Mouse (Mus musculus): ENCODE data around the gene Ap1s3.
"Not testable (repeated sequence)": the region's sequence is repeated elsewhere in the genome, so short reads cannot be mapped to it uniquely, and the experiment has no call there.

The Ap1s3 gene

DNA sequence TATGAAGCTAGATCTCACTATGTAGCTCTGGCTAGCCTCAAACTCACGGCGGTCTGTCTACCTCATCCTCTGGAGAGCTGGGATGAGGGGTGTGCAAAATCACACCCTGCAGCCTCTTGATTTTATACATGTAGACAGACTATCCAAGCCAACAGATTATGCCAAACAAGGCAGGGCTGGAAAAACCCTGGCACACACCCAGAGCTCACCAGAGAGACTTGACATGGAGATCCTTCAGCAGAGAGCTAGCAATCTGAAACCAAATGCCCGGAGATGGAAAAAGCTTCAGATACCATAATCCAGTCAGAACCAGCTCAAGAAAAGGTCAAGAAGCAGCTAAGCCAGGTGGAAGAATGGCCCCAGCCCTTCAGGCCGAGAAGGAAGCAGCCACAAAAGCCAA lies 6.9 kb downstream of the Ap1s3 start:
- no peak for DNase-seq

DNA sequence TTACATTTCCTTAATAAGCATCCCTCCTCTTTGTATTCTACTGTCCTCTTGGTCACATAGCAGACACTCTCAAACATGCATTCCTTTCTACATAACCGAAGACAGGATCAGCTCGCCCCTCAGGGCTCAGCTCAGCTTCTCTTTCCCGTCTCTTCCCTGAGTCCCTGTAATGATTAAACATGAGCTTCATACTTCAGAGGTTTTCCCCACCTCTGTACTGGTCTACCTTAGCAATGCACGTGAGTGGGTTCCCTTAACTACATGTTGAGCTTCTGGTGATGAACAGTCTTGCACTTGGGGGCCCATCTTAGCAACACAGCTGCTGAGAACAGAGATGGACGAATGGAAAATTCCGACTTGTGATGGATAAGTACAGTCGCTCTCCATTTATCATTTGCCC lies 12.2 kb downstream of the Ap1s3 start:
- no peak for DNase-seq

DNA sequence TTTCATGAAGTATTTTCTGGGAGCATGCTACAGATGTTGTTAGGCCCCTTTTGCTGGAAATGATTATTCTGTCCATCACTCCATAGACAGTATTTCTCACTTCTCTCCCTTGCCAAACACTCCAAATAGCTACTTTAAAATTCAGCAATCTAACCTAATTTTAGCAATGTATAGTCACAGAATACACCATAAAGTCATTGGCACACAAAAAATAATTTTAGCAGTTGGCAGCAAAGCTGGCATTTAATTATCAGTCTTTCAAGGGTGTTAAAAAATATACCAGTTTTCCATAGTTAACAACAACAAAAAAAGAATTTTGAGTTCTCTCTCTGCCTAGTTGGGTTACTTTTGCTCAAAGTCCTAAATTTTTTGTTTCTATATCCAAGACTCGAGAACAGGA lies 14.4 kb downstream of the Ap1s3 start:
- no peak for DNase-seq

- no peak for DNase-seq
Measured at GRCm38 (mm10) chr1:79655819-79656555, 15.8 kb downstream of the Ap1s3 start.

GRCm38 (mm10) chr1:79654948-79655347 lies 16.8 kb downstream of the Ap1s3 start:
- DNase-seq, result no peak

- no peak for DNase-seq
Measured at GRCm38 (mm10) chr1:79643411-79644110, 28.2 kb downstream of the Ap1s3 start.

DNA sequence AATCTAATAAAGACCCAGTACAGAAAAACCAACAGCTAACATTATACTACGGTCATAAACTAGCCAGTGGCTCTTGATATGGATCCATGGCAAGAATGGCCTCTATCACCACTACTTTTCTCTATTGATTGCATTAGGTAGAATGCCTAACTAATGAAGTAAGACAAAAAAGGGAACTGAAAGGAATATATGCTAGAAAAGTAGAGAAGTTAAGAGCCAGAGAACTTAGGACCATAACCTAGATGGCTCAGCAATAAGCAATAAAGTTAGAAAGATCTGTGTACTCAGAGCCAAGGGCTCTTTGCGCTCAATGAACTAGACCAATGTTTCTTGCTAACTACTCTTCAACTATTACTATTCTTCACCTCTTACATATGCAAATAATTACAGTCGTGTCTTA lies 29.1 kb downstream of the Ap1s3 start:
- no peak for DNase-seq

DNA sequence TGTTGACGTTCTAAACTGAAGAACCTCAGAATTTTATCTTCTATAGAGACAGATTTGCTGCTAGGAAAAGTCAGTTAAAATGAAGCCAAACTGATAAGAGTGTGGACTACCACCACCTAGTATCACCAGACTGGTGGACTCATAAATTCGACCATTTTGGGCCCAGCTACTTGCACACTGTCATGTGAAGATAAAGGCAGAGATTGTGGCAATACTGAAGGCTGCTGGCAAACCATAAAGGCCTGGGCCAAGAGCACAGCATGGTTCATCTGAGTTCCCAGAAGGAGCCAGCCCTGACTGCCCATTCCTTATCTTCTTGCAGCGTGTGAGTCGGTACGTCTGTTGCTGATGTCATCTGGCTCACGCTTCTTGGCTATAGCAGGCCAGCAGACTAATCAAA lies 30.4 kb downstream of the Ap1s3 start:
- DNase-seq, result peak; percentile 23

- DNase-seq, result peak; percentile 22
Measured at GRCm38 (mm10) chr1:79640151-79640550, 31.6 kb downstream of the Ap1s3 start.

DNA sequence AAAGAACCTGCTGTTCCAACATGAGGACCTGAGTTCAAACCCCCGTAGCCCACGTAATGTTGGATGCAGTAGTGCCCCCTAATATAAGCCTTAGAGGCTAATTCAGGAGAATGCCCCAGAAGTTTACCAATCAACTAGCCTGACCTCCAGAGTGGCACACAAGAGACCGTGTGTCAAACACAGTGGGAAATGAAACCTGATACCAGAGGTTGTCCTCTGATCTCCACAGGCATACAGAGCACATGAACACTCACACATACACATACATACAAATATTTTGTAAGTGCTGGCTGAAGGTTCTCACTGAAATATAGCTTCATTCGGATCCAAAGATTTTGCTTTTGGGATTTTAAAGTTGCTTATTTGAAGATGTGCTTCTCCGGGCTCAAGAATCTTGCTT lies 32.1 kb downstream of the Ap1s3 start:
- no peak for DNase-seq

GRCm38 (mm10) chr1:79639107-79639506 lies 32.7 kb downstream of the Ap1s3 start:
- DNase-seq, result no peak

- DNase-seq, result no peak
Measured at GRCm38 (mm10) chr1:79637768-79638167, 34.0 kb downstream of the Ap1s3 start.

DNA sequence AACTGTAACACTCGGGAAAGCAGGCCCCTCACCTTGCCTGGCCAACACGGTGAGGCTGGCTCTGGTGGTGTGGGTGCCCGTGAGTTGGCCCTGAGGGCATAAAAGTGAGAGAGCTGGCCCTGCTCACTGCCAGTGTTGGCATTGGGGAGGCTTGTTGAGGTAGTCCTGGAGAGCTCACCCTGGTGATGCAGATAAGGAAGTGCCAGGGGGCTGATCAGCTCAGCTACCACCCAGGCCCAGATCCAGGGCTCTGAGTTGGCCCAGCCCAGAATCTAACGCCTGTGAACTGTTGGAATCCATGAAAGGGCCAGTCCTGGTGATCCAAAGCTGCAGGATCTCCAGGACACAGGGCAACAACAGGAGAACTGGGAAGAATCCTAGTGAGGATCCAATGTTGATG lies 40.3 kb downstream of the Ap1s3 start:
- no peak for DNase-seq

DNA sequence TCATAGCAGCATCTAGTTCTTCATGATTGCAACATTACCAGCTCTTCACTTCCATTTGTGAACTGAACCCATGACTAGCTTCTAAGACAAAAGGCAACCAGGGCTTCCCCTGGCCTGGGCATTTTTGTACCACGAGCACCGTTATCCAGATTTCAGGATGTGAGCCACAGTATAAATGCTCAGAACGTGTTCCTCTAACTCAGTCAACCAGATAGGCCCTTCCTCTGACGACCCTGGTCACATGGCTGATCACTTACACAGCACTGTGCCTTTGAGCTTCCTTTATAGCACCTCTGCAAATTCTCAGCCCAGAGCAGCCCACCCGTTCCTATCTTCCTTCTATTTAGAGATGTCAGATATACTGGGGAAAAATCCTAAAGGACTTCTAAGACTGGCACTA lies 42.0 kb downstream of the Ap1s3 start:
- DNase-seq, result no peak

- peak; percentile 25 for DNase-seq
Measured at GRCm38 (mm10) chr1:79626140-79626539, 45.6 kb downstream of the Ap1s3 start.

DNA sequence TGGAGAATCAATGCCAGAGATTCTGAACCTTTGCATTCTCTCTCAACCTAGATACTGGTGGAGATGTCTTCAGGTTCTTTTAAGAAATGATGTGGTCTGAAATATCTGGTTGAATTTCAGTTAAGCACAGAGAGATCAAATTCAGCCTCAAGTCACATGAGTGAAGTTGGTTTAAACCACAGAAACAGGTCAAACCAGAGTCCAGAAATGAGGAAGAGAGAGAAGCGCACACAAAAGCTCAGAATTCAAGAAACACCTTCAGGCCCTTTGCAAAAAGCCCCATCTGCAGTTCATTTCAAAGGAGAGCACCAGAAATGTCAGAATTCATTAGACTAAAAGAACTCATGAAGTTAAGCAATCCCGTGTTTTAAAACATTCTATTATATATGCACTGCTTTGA lies 52.3 kb downstream of the Ap1s3 start:
- no peak for DNase-seq

GRCm38 (mm10) chr1:79616492-79616891 lies 55.3 kb downstream of the Ap1s3 start:
- DNase-seq, result no peak

- DNase-seq, result no peak
Measured at GRCm38 (mm10) chr1:79614456-79614855, 57.3 kb downstream of the Ap1s3 start.

GRCm38 (mm10) chr1:79611271-79611670 lies 60.5 kb downstream of the Ap1s3 start:
- not testable (repeated sequence) for DNase-seq

GRCm38 (mm10) chr1:79608856-79609255 lies 62.9 kb downstream of the Ap1s3 start:
- not testable (repeated sequence) for DNase-seq

DNA sequence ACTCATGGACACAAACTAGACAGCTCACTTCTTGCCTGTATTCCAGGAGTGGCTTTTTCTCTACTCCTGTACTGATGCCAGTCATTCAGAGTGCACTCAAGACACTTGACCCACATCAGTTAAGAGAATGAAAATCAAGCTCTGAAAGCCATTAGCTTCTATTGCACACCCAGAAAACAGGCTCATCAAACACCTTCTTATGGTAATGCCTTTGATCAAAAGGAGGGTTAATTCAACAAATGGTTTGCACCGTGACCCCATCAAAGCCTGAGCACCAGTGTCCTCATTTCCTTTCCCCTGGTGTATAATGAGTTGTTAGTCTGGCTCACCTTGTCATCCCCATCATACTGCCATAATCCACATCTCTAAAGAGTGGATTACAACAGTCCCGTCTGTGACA lies 69.3 kb downstream of the Ap1s3 start:
- DNase-seq, result no peak

DNA sequence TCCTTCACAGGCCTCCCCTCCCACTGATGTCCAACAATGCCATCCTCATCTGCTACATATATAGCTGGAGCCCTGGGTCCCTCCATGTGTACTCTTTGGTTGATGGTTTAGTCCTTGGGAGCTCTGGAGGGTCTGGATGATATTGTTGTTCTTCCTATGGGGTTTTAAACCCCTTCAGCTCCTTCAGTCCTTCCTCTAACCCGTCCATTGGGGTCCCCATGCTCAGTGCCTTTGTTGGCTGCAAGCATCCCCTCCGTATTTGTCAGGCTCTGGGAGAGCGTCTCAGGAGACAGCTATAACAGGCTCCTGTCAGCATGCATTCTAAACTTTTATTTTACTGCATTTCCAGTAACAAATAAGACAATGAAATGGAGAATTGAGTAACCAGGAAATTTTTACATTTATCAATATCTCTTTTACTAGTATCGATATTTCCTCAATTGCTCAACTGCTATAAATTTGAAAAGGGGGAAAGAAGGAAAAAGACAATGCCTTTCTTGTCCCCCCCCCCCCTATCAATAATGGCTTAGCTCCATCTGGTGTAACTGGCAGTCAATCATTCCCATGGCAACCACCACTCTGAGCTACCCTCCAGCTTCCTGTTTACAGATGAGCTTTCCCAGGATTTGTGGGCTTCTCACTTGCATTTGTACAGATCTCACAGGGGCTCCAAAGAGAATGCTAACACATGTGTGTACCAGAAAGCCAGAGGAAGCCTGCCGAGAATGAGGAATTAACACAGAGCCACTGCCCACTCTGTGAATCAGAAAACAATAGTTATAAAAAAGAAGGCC lies 73.2 kb downstream of the Ap1s3 start:
- DNase-seq, result no peak

- DNase-seq, result no peak
Measured at GRCm38 (mm10) chr1:79592721-79593277, 79.0 kb downstream of the Ap1s3 start.
